Mouse (Mus musculus) midbrain, embryonic 12.5 days (tissue): Measurements from ENCODE around the gene Bcas3. TPM values are rescaled to one million over a fixed set of nuclear protein-coding genes. Genes with fewer than 3 reads are reported as not detected.
"Not testable (repeated sequence)": the region's sequence is repeated elsewhere in the genome, so short reads cannot be mapped to it uniquely, and the experiment has no call there.

Experiments used
- ATAC-seq: fragments of 200-750 bp; cut with Nextera tagmentation; 2 replicates; pipeline ENCODE4 v1.8.0; 2017; ENCODE audit warnings: low read depth, moderate TSS enrichment, moderate library complexity; ENCODE audit not compliant: low FRiP score
- H3K27ac ChIP-seq: fragments of 300-500 bp; sonication (generic); replicated peaks from 2 replicates; pipeline ENCODE4 v1.5.1; 2016; ENCODE audit warnings: mild to moderate bottlenecking
- H3K27me3 ChIP-seq: fragments of 300-500 bp; sonication (generic); 2 replicates; pipeline ENCODE4 v1.6.1; 2016; ENCODE audit warnings: mild to moderate bottlenecking
- H3K36me3 ChIP-seq: fragments of 300-500 bp; sonication (generic); 2 replicates; pipeline ENCODE4 v1.6.1; 2016
- H3K4me1 ChIP-seq: fragments of 300-500 bp; sonication (generic); 2 replicates; pipeline ENCODE4 v1.6.1; 2016
- H3K4me2 ChIP-seq: fragments of 300-500 bp; sonication (generic); replicated peaks from 2 replicates; pipeline ENCODE4 v1.6.1; 2016; ENCODE audit warnings: mild to moderate bottlenecking, moderate library complexity
- H3K4me3 ChIP-seq: fragments of 300-500 bp; sonication (generic); 2 replicates; pipeline ENCODE4 v1.5.1; 2016; ENCODE audit warnings: mild to moderate bottlenecking
- H3K9ac ChIP-seq: fragments of 300-500 bp; sonication (generic); replicated peaks from 2 replicates; pipeline ENCODE4 v1.6.1; 2016; ENCODE audit warnings: mild to moderate bottlenecking, moderate library complexity
- H3K9me3 ChIP-seq: fragments of 300-500 bp; sonication (generic); 2 replicates; pipeline ENCODE4 v1.6.1; 2016; ENCODE audit warnings: mild to moderate bottlenecking
- WGBS: fragments of 180-500 bp; shearing (Covaris S2); methylation state at CpG from one replicate; pipeline ENCODE4 v1.1.7; 2016; 5-methylcytosine and 5-hydroxymethylcytosine counted together
- polyA plus RNA-seq: library from polyadenylated mRNA; unstranded; fragments of >200 nt; fragmentation: Nextera tagmentation; extraction: Ambion mirVana; gene quantifications from 2 replicates; pipeline ENCODE4 v1.2.1, GENCODE M21; 2016

Gene Bcas3
- polyA plus RNA-seq, 1 experiment from 2014 or later = 26.8 TPM

- WGBS = 83% methylated on average over 5 of the region's 5 CpGs
- Histone ChIP-seq H3K4me3 (no peak overlapping the region), H3K36me3 (no peaks in the 10 kb centered on the region), H3K4me1 (no peaks in the 10 kb centered on the region), H3K9ac (no peak overlapping the region), H3K9me3 (no peaks in the 10 kb centered on the region), H3K27me3 (no peaks in the 10 kb centered on the region), H3K4me2 (no peak overlapping the region), H3K27ac (no peak overlapping the region)
- ATAC-seq = no peak
These were observed 146.6 kb downstream of the Bcas3 start for GRCm38 (mm10) chr11:85499561-85499960.

DNA sequence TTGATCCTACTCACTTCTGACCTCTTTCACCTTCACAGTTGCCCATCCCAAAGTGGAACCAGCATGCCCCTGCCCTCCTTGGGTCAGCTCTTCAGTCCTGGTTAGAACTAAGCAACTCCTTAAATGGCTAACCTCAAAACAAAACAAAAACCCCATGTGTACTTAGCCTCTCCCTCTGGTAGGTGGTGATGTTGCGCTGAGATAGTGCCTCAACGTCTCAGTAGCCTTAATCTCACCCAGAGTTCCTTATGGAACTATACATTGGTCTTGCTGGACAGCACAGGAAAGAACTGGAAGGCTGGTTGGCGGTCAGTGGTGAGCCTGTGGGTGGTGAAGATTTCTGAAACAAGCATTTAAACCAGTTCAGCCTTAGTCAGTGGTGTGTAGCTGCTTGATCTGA, 149.1 kb downstream of the Bcas3 start:
- 77% methylated on average over 3 of the region's 3 CpGs for WGBS
- Histone ChIP-seq H3K4me2 (no peak overlapping the region), H3K9ac (no peak overlapping the region), H3K4me1 (no peaks in the 10 kb centered on the region), H3K36me3 (no peaks in the 10 kb centered on the region), H3K9me3 (no peaks in the 10 kb centered on the region), H3K27ac (no peak overlapping the region), H3K4me3 (no peak overlapping the region), H3K27me3 (no peaks in the 10 kb centered on the region)
- ATAC-seq = no peak

GRCm38 (mm10) chr11:85504812-85505211, 151.8 kb downstream of the Bcas3 start:
- H3K9ac ChIP-seq = not testable (repeated sequence)
- WGBS = 47% methylated on average over 4 of the region's 4 CpGs

GRCm38 (mm10) chr11:85505811-85506210, 152.8 kb downstream of the Bcas3 start:
- Histone ChIP-seq H3K4me1 (peaks cover 4% of the 10 kb centered on the region; the same call in 1 of the 2 replicates), H3K27ac (no peak overlapping the region), H3K9ac (no peak overlapping the region), H3K9me3 (no peaks in the 10 kb centered on the region), H3K27me3 (no peaks in the 10 kb centered on the region), H3K36me3 (no peaks in the 10 kb centered on the region), H3K4me3 (no peak overlapping the region), H3K4me2 (no peak overlapping the region)
- no peak for ATAC-seq
- 85% methylated on average over 4 of the region's 4 CpGs for WGBS

More at GRCm38 (mm10) chr11:85504812-85505211, 151.8 kb downstream of the Bcas3 start:
- H3K9me3 ChIP-seq, ATAC-seq, H3K4me2 ChIP-seq, H3K27me3 ChIP-seq, H3K36me3 ChIP-seq, H3K4me1 ChIP-seq, H3K27ac ChIP-seq, H3K4me3 ChIP-seq: not testable (repeated sequence)

- WGBS = 82% methylated on average over 12 of the region's 12 CpGs
- no peak overlapping the region for H3K4me3 ChIP-seq
- H3K36me3 ChIP-seq = no peaks in the 10 kb centered on the region
- no peak overlapping the region for H3K9ac ChIP-seq
- H3K4me2 ChIP-seq = no peak overlapping the region
- H3K27me3 ChIP-seq = peaks cover under 1% of the 10 kb centered on the region; the same call in 1 of the 2 replicates
- no peak overlapping the region for H3K27ac ChIP-seq
- ATAC-seq = no peak
- H3K4me1 ChIP-seq = peaks cover 4% of the 10 kb centered on the region; the same call in 1 of the 2 replicates
- no peaks in the 10 kb centered on the region for H3K9me3 ChIP-seq
These were observed 156.4 kb downstream of the Bcas3 start for GRCm38 (mm10) chr11:85509334-85509733.

GRCm38 (mm10) chr11:85511270-85511904, 158.4 kb downstream of the Bcas3 start:
- H3K27me3 ChIP-seq = peaks cover 9% of the 10 kb centered on the region

DNA sequence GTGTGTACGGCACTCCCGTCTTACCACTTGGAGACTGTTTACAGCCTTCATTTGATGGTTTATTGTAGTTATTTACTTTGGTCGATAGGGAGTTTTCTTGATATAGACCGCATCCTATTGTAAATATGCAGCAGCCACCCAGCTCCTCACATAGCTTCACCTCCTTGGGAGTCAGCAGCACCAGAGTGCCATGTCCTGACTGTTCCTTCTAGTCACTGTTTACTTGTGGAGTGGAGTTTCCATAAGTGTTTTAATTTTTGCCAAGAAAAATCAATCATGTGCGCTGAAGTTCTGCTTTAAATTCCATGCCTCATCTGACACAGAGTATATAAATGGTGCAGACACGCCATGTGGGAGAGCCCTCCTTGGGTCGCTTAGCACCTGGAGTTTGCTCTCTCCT, 163.8 kb downstream of the Bcas3 start:
- H3K9me3 ChIP-seq = no peaks in the 10 kb centered on the region

More at GRCm38 (mm10) chr11:85511270-85511904, 158.4 kb downstream of the Bcas3 start:
- H3K9ac ChIP-seq = no peak overlapping the region
- no peak overlapping the region for H3K4me2 ChIP-seq
- H3K27ac ChIP-seq = no peak overlapping the region
- H3K4me1 ChIP-seq = peaks cover 4% of the 10 kb centered on the region; the same call in 1 of the 2 replicates
- WGBS = 92% methylated on average over 9 of the region's 9 CpGs
- H3K9me3 ChIP-seq = no peaks in the 10 kb centered on the region
- H3K36me3 ChIP-seq = no peaks in the 10 kb centered on the region
- ATAC-seq = no peak
- no peak overlapping the region for H3K4me3 ChIP-seq

GRCm38 (mm10) chr11:85518025-85518756, 165.2 kb downstream of the Bcas3 start:
- Histone ChIP-seq H3K27ac (no peak overlapping the region), H3K36me3 (no peaks in the 10 kb centered on the region), H3K27me3 (peaks cover 34% of the 10 kb centered on the region), H3K4me1 (no peaks in the 10 kb centered on the region), H3K9me3 (no peaks in the 10 kb centered on the region), H3K4me3 (no peak overlapping the region), H3K9ac (no peak overlapping the region), H3K4me2 (no peak overlapping the region)
- ATAC-seq = no peak
- 58% methylated on average over 3 of the region's 3 CpGs for WGBS

More for the DNA sequence above, 163.8 kb downstream of the Bcas3 start:
- Histone ChIP-seq H3K36me3 (no peaks in the 10 kb centered on the region), H3K4me2 (no peak overlapping the region), H3K27ac (no peak overlapping the region), H3K27me3 (peaks cover 30% of the 10 kb centered on the region), H3K9ac (no peak overlapping the region), H3K4me1 (no peaks in the 10 kb centered on the region), H3K4me3 (no peak overlapping the region)
- 92% methylated on average over 7 of the region's 7 CpGs for WGBS
- no peak for ATAC-seq

DNA sequence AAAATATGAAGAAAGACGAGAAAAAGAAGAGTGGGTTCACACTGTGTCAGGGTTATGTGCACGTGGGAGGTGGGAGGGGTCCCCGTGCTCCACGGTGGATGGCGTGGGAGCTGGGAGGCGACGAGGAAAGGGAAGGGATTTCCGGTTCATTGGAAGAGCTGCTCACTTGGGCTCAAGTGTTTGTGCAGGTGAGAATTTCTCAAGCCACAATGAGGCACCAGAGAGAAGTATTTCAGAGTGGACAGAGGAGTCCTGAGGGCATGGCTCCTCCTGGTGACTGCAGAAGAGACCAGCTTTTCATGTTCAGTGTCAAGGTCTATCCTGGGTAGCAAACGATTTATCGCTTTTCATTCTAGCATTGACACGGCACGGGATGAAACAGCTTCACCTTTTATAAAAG, 167.3 kb downstream of the Bcas3 start:
- no peak for ATAC-seq
- peaks cover 39% of the 10 kb centered on the region for H3K27me3 ChIP-seq
- 82% methylated on average over 12 of the region's 12 CpGs for WGBS

GRCm38 (mm10) chr11:85520996-85521395, 168.0 kb downstream of the Bcas3 start:
- Histone ChIP-seq H3K27ac (no peak overlapping the region), H3K4me2 (no peak overlapping the region), H3K27me3 (peaks cover 45% of the 10 kb centered on the region), H3K9me3 (no peaks in the 10 kb centered on the region), H3K36me3 (no peaks in the 10 kb centered on the region), H3K4me3 (no peak overlapping the region), H3K4me1 (peaks cover 21% of the 10 kb centered on the region), H3K9ac (no peak overlapping the region)
- ATAC-seq = no peak
- 81% methylated on average over 4 of the region's 4 CpGs for WGBS

More for the DNA sequence above, 167.3 kb downstream of the Bcas3 start:
- no peak overlapping the region for H3K9ac ChIP-seq
- no peak overlapping the region for H3K27ac ChIP-seq
- no peak overlapping the region for H3K4me3 ChIP-seq
- H3K4me2 ChIP-seq = no peak overlapping the region
- no peaks in the 10 kb centered on the region for H3K9me3 ChIP-seq
- H3K36me3 ChIP-seq = no peaks in the 10 kb centered on the region
- peaks cover 16% of the 10 kb centered on the region for H3K4me1 ChIP-seq

- H3K4me3 ChIP-seq = no peak overlapping the region
- no peaks in the 10 kb centered on the region for H3K9me3 ChIP-seq
- H3K9ac ChIP-seq = no peak overlapping the region
- no peak overlapping the region for H3K27ac ChIP-seq
- H3K4me1 ChIP-seq = peaks cover 21% of the 10 kb centered on the region
- ATAC-seq = no peak
- H3K27me3 ChIP-seq = peaks cover 50% of the 10 kb centered on the region
- WGBS = 17% methylated on average over 6 of the region's 6 CpGs
- peak overlapping the region; percentile 59 for H3K4me2 ChIP-seq
- H3K36me3 ChIP-seq = no peaks in the 10 kb centered on the region
These were observed 170.7 kb downstream of the Bcas3 start for GRCm38 (mm10) chr11:85523646-85524045.

DNA sequence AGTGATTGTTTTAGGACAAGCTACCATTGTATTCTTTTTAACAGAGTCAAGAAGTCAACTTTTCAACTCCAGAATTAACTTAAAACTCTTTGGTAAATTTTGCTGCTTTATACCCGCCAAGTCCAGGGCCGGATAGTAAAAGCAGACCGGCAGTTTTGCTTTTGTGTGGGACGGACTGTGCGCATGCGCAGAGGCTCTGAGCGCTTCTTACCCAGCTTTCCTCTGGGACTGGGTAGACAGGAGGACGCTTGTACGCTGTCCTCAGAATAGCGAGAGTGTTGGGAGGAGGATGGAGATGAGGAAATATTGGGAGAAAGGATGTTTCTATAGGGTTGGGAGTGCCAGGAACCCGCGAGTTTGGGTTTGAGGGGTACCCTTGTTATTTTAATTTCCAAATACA, 171.2 kb downstream of the Bcas3 start:
- H3K4me3 ChIP-seq = peak overlapping the region; percentile 34
- peaks cover 21% of the 10 kb centered on the region for H3K4me1 ChIP-seq
- WGBS = 8% methylated on average over 12 of the region's 12 CpGs
- 0 out of 2 replicates have a peak overlapping the region, but pooled peaks have one; percentile 20 for H3K9ac ChIP-seq
- no peaks in the 10 kb centered on the region for H3K9me3 ChIP-seq
- H3K27me3 ChIP-seq = peaks cover 52% of the 10 kb centered on the region
- ATAC-seq = peak; percentile 27; the same call in 1 of the 2 replicates
- H3K27ac ChIP-seq = no peak overlapping the region
- no peaks in the 10 kb centered on the region for H3K36me3 ChIP-seq
- H3K4me2 ChIP-seq = peak overlapping the region; percentile 59
